Mouse (Mus musculus) testis, postnatal 14 days (tissue): ENCODE results near the gene Gata3.

Experiments
- DNase-seq: peaks from one replicate; pipeline ENCODE4 v3.0.0; 2021; ENCODE audit warnings: low spot score

Gata3 gene

GRCm38 (mm10) chr2:9889651-9890183 is at the start of gene Gata3:
Gene Gata3, minus strand, starts transcription at chr2:9890034.
- no peak for DNase-seq

- no peak for DNase-seq
Observed at GRCm38 (mm10) chr2:9939250-9939649, 49.4 kb upstream of the Gata3 start.

- no peak for DNase-seq
Observed at GRCm38 (mm10) chr2:9935965-9936364, 46.1 kb upstream of the Gata3 start.

- no peak for DNase-seq
Observed at GRCm38 (mm10) chr2:9926905-9927283, 37.1 kb upstream of the Gata3 start.

- no peak for DNase-seq
Observed at GRCm38 (mm10) chr2:9926194-9926904, 36.5 kb upstream of the Gata3 start.

GRCm38 (mm10) chr2:9918691-9919471 is 29.0 kb upstream of the Gata3 start:
- DNase-seq: no peak

- DNase-seq: no peak
Observed at GRCm38 (mm10) chr2:9917602-9918001, 27.8 kb upstream of the Gata3 start.

GRCm38 (mm10) chr2:9905995-9906394 is 16.2 kb upstream of the Gata3 start:
- DNase-seq: no peak

- no peak for DNase-seq
Observed at GRCm38 (mm10) chr2:9903854-9904560, 14.2 kb upstream of the Gata3 start.

- DNase-seq: no peak
Observed at GRCm38 (mm10) chr2:9897846-9898245, 8.0 kb upstream of the Gata3 start.

GRCm38 (mm10) chr2:9896097-9896770 is 6.4 kb upstream of the Gata3 start:
- DNase-seq: no peak

GRCm38 (mm10) chr2:9894836-9895593 is 5.2 kb upstream of the Gata3 start:
- DNase-seq: no peak

- no peak for DNase-seq
Observed at GRCm38 (mm10) chr2:9893272-9893953, 3.6 kb upstream of the Gata3 start.

- DNase-seq: no peak
Observed at GRCm38 (mm10) chr2:9892541-9892940, 2.7 kb upstream of the Gata3 start.

- no peak for DNase-seq
Observed at GRCm38 (mm10) chr2:9890906-9891305, 1.1 kb upstream of the Gata3 start.

- DNase-seq: no peak
Observed at GRCm38 (mm10) chr2:9890251-9890650, 417 bp upstream of the Gata3 start.

GRCm38 (mm10) chr2:9888913-9889650 is 752 bp downstream of the Gata3 start, which contains the start of gene 9230102O04Rik:
Gene 9230102O04Rik, minus strand, starts transcription at chr2:9889540.
- DNase-seq: no peak

GRCm38 (mm10) chr2:9887636-9888035 is 2.2 kb downstream of the Gata3 start:
- no peak for DNase-seq

- DNase-seq: no peak
Observed at GRCm38 (mm10) chr2:9886921-9887610, 2.8 kb downstream of the Gata3 start.
